Mouse (Mus musculus): ENCODE results near the gene Nptx2.

Gene Nptx2

GRCm38 (mm10) chr5:144545653-144546422, at the start of gene Nptx2:
Gene Nptx2 (plus strand): TSS chr5:144545902.
- peak; percentile 68 for DNase-seq (ENCODE audit: low spot score)

GRCm38 (mm10) chr5:144496481-144496880, 49.2 kb upstream of the Nptx2 start:
- no peak for DNase-seq (ENCODE audit: low spot score)

GRCm38 (mm10) chr5:144504239-144504638, 41.5 kb upstream of the Nptx2 start:
- DNase-seq (ENCODE audit: low spot score) = no peak

- DNase-seq (ENCODE audit: low spot score) = no peak
Observed at GRCm38 (mm10) chr5:144505731-144506130, 40.0 kb upstream of the Nptx2 start.

GRCm38 (mm10) chr5:144506156-144506555, 39.5 kb upstream of the Nptx2 start:
- DNase-seq (ENCODE audit: low spot score) = no peak

GRCm38 (mm10) chr5:144506689-144507552, 38.8 kb upstream of the Nptx2 start:
- DNase-seq (ENCODE audit: low spot score) = no peak

- no peak for DNase-seq (ENCODE audit: low spot score)
Observed at GRCm38 (mm10) chr5:144509431-144509830, 36.3 kb upstream of the Nptx2 start.

- no peak for DNase-seq (ENCODE audit: low spot score)
Observed at GRCm38 (mm10) chr5:144514738-144515137, 31.0 kb upstream of the Nptx2 start.

GRCm38 (mm10) chr5:144515241-144515640, 30.5 kb upstream of the Nptx2 start:
- no peak for DNase-seq (ENCODE audit: low spot score)

GRCm38 (mm10) chr5:144520096-144520495, 25.6 kb upstream of the Nptx2 start:
- no peak for DNase-seq (ENCODE audit: low spot score)

- DNase-seq (ENCODE audit: low spot score) = no peak
Observed at GRCm38 (mm10) chr5:144524774-144525173, 20.9 kb upstream of the Nptx2 start.

GRCm38 (mm10) chr5:144529123-144529522, 16.6 kb upstream of the Nptx2 start:
- DNase-seq (ENCODE audit: low spot score) = no peak

GRCm38 (mm10) chr5:144542711-144543308, 2.9 kb upstream of the Nptx2 start:
- no peak for DNase-seq (ENCODE audit: low spot score)

GRCm38 (mm10) chr5:144546423-144546995, 807 bp downstream of the Nptx2 start:
- DNase-seq (ENCODE audit: low spot score) = no peak

GRCm38 (mm10) chr5:144547333-144547878, 1.7 kb downstream of the Nptx2 start:
- no peak for DNase-seq (ENCODE audit: low spot score)

GRCm38 (mm10) chr5:144548079-144548631, 2.5 kb downstream of the Nptx2 start:
- no peak for DNase-seq (ENCODE audit: low spot score)

GRCm38 (mm10) chr5:144550003-144550402, 4.3 kb downstream of the Nptx2 start:
- no peak for DNase-seq (ENCODE audit: low spot score)

GRCm38 (mm10) chr5:144550622-144551137, 5.0 kb downstream of the Nptx2 start:
- DNase-seq (ENCODE audit: low spot score) = no peak

GRCm38 (mm10) chr5:144556710-144557109, 11.0 kb downstream of the Nptx2 start:
- DNase-seq (ENCODE audit: low spot score) = no peak

GRCm38 (mm10) chr5:144557363-144557762, 11.7 kb downstream of the Nptx2 start:
- no peak for DNase-seq (ENCODE audit: low spot score)

GRCm38 (mm10) chr5:144558481-144558880, 12.8 kb downstream of the Nptx2 start:
- no peak for DNase-seq (ENCODE audit: low spot score)
